Mouse (Mus musculus): Measurements from ENCODE around the gene Tk1.

DNA sequence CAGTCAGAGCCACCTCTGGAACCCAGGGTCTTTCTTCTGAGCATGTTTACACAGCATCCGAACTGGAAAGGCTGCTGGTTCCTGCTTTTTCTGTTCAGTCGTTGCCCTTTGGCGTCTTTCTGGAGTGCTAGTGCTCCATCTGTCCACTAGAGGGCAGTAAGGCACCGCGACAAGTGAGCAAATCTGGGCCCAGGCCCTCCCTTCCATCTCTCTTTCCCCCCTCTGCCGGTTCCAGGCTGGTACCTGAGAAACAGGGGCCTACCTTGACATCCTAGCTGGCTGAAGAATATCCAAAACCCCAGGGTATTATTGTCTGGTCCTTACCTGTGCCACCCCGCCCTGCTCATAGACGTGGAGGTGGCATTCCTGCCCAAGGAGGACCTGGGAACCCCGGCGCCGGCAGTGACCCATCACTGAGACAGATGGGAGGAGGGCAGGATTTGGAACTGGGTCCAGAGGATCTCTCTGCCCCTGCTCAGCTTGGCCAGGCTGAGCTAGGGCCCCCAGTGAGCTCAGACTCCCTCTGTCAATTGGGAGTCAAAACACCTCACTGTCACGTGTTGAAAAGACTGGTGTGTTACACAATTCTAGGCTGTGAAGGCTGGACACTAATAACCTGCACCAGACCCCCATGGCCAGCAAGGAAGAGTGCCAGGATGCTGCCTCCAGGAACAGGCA, 44.9 kb upstream of the Tk1 start:
- TF ChIP-seq MAX (IDR thresholded peaks at IDR 0.05; ENCODE audit: low read depth), result no peak
- no peak for TF ChIP-seq POLR2A (IDR thresholded peaks at IDR 0.05; ENCODE audit: insufficient read length, low read depth)
- no peak for TF ChIP-seq REST (IDR thresholded peaks at IDR 0.05; ENCODE audit: insufficient read depth, insufficient read length)
- TF ChIP-seq MYOD1 (IDR thresholded peaks at IDR 0.05; ENCODE audit: control insufficient read depth in 1 of 3, insufficient read length in 2 of 3, low read depth in 2 of 3), result no peak
- no peak for TF ChIP-seq E2F4 (IDR thresholded peaks at IDR 0.05; ENCODE audit: insufficient read depth)
- TF ChIP-seq USF1 (IDR thresholded peaks at IDR 0.05; ENCODE audit: low read depth), result no peak
- TF ChIP-seq TCF12 (IDR thresholded peaks at IDR 0.05; ENCODE audit: insufficient read depth, poor library complexity, severe bottlenecking), result no peak
- no peak for TF ChIP-seq POLR2AphosphoS2 (IDR thresholded peaks at IDR 0.05; ENCODE audit: insufficient read length, low read depth)
- no peak for TF ChIP-seq CEBPB (IDR thresholded peaks at IDR 0.05; ENCODE audit: insufficient read depth, poor library complexity, severe bottlenecking)
- no peak for TF ChIP-seq MYOG (IDR thresholded peaks at IDR 0.05; ENCODE audit: control insufficient read depth in 1 of 3, insufficient read depth in 1 of 3, insufficient read length in 2 of 3, low read depth in 2 of 3)
